Mouse (Mus musculus) thymus, postnatal 25 days (tissue): Measurements from ENCODE around the gene Bend4.
A peak's percentile ranks its signal among the peaks of the same experiment; 100 is the strongest.

Experiments
- DNase-seq: peaks from one replicate; pipeline ENCODE4 v3.0.0; 2022

Gene Bend4

GRCm38 (mm10) chr5:67427443-67428360, at the start of gene Bend4:
Bend4 (minus strand) TSS chr5:67428310.
- DNase-seq = peak; percentile 58

- no peak for DNase-seq
Measured at GRCm38 (mm10) chr5:67473723-67474122, 45.6 kb upstream of the Bend4 start.

DNA sequence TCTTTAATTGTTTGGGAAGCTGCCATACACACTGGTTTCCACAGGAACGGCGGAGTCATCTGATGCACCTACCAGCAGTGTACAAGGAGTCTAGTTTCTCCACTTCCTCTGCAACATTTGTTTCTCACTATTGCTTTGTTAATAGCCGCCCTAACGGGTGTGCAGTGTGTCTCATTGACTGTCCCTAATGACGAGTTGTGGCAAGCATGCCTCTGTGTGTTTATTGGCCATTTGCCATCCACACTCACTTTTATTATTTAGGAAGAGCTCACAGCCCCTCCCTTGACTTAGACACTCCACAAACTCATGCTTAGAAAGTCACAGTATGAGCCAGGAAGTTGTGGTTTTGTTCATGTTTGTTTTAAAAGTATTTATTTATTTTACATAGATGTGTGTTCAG, 45.0 kb upstream of the Bend4 start:
- DNase-seq = no peak

- DNase-seq = no peak
Measured at GRCm38 (mm10) chr5:67466866-67467530, 38.9 kb upstream of the Bend4 start.

- no peak for DNase-seq
Measured at GRCm38 (mm10) chr5:67464899-67465298, 36.8 kb upstream of the Bend4 start.

DNA sequence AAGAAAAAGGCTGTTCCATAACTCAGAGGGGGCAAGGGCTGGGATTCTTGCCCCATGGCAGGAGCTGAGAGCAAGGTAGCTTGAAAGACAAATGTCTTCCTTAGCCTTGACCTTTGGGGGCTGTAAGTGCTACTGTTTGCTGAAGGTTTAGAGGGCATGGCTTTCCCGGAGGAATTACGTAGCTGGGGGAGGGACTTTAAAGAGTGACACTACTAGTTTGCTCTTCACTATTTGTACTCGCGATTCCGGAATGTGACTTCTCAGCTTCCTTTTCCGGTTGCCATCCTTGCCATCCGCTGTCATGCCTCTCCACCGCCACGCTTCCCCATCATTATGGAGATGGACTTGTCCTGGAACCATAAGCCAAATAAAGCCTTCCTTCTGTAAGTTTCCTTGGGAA, 35.5 kb upstream of the Bend4 start:
- no peak for DNase-seq

- no peak for DNase-seq
Measured at GRCm38 (mm10) chr5:67462331-67462730, 34.2 kb upstream of the Bend4 start.

- no peak for DNase-seq
Measured at GRCm38 (mm10) chr5:67456841-67457240, 28.7 kb upstream of the Bend4 start.

- no peak for DNase-seq
Measured at GRCm38 (mm10) chr5:67454282-67454681, 26.2 kb upstream of the Bend4 start.

- no peak for DNase-seq
Measured at GRCm38 (mm10) chr5:67449957-67450630, 22.0 kb upstream of the Bend4 start.

DNA sequence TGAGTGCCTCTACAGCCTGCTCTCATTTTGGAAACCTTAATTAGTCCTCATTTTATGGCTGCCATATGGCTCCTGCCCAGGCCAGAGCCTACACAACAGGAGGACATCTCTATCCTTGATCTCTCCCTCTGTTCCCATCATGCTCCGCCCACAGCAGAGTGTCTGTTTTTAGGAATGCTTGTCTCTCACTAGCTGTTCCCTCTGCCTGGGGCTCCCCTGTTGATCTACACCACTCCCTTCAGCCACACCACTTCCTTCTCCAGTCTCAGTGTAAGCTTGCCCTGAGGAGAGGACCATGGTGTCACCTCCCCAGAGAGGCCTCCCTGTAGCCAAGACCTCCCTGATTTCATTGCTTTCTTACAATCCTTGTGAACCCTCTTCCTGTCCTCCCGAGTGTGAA, 18.4 kb upstream of the Bend4 start:
- no peak for DNase-seq

- DNase-seq = no peak
Measured at GRCm38 (mm10) chr5:67444217-67445050, 16.3 kb upstream of the Bend4 start.

- no peak for DNase-seq
Measured at GRCm38 (mm10) chr5:67442813-67443450, 14.8 kb upstream of the Bend4 start.

- DNase-seq = no peak
Measured at GRCm38 (mm10) chr5:67440563-67440962, 12.5 kb upstream of the Bend4 start.

DNA sequence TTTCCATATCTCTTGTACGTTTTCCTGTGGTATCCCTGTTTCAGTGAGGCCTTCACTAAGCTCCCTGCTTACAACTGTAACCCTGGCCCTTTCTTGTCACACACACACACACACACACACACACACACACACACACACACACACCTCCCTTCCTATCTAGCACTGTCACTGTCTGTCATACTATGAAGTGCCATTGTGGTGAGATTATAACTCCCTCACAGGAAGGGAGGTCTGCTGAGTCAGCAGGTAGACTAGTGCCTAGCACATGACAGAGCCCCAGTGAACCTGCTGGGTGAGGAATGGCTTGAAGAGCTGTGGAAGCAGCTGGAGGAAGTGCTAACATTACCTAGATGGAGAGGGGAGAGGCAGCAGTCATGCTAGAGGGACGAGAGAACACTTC, 9.3 kb upstream of the Bend4 start:
- peak; percentile 36 for DNase-seq

GRCm38 (mm10) chr5:67426478-67427442, 1.4 kb downstream of the Bend4 start:
- DNase-seq = peak; percentile 18

- DNase-seq = no peak
Measured at GRCm38 (mm10) chr5:67426011-67426410, 2.1 kb downstream of the Bend4 start.

DNA sequence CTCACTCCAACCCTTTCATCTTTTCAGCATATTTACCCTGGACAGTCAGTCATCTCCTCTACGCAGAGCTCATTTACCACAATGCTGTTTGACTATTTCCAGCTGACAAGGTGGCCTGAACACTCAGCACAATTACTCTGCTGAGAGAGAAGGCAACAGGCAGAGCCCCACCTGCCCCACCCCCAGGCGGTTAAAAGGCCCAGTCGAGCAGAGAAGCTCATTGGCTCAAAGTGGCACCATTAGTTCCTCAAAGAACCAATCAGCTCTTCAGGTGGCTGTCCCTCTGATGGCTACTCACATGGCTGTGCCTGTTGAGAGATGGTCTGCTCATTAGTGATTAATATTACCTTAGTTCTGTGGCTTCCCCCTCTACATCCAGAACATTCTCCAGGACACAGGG, 3.5 kb downstream of the Bend4 start:
- DNase-seq = no peak

GRCm38 (mm10) chr5:67423963-67424362, 4.1 kb downstream of the Bend4 start:
- no peak for DNase-seq

DNA sequence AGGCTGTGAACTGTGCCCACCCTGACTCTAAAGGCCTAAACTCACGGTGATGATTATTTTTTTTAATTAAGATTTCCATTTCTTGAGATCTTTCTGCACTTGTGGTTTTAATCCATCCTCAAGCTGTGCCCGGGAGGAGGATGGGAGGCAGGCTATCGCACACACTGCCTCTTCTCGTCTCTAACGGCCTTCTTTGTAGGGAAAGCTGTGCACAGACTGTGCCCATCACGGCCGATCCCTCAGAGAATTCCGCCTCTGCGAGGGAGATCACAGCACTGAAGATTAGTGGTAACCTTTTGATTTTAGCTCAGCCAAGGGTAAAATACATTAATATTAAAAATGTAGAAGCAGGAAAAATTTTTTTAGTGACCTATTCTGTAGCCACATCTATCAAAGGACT, 4.8 kb downstream of the Bend4 start:
- no peak for DNase-seq

- DNase-seq = no peak
Measured at GRCm38 (mm10) chr5:67419407-67419806, 8.7 kb downstream of the Bend4 start.
